Mouse (Mus musculus) heart, adult 18-20 months (tissue): ENCODE results near the gene Tmem41b. TPM values are rescaled to one million over a fixed set of nuclear protein-coding genes. Genes with fewer than 3 reads are reported as not detected.

Experiments
- DNase-seq, 2 experiments: peaks; one replicate each; pipeline ENCODE4 v3.0.0; 2021 to 2022; ENCODE audit warnings: mixed read lengths in 1 of 2
- total RNA-seq, 2 experiments: library from RNA; stranded (reverse); gene quantifications; 2 replicates each; pipeline ENCODE4 v1.2.3; 2021

Tmem41b gene
- total RNA-seq, 2 experiments from 2014 or later = 43.4 to 54.7 TPM

DNA sequence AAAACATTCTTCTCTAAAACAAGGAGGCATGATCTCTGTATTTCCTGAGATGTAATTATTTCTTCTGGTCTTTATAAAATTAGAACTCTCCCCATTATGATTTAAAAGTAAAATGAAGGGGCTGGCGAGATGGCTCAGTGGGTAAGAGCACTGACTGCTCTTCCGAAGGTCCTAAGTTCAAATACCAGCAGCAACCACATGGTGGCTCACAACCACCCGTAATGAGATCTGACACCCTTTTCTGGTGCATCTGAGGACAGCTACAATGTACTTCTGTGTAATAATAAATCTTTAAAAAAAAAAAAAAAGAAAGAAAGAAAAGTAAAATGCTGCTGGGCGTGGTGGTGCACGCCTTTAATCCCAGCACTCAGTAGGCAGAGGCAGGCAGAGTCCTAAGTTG lies 9.6 kb downstream of the Tmem41b start:
- DNase-seq = peak; percentile 25 to 51

DNA sequence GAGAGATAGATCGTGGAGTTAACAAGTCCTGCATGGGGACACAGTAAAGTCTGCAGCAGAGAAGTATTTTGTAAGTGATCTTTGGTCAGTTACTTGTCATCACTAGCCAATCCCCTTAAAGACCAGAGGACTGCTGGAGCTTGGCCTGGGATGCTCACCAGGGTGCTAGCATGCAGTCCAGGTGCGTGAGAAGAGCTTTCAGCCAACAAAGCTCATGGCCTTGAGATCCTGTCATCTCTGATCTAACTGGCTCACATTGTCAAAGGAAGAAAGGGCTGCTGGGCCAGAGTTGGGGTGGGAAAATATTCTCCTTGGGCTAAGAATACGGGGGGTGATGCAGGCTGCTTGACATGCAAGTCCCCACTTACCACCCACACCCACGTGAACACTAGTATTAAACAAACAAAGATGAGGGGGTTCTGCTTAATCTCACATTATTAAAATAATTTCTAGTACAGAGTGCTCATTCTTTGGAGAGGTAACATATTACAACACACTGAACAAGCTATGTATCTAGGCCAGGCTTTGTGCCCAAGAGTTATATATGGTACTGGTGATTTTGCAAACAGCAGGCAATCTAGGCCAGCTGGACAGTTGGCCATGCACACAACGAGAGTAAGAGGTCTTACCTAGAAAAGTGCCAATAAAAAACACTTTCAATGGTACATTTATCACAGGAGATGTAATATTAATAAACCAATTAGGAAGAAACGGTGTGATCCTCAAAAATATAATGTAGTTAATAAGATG lies 10.6 kb downstream of the Tmem41b start:
- DNase-seq = no peak

DNA sequence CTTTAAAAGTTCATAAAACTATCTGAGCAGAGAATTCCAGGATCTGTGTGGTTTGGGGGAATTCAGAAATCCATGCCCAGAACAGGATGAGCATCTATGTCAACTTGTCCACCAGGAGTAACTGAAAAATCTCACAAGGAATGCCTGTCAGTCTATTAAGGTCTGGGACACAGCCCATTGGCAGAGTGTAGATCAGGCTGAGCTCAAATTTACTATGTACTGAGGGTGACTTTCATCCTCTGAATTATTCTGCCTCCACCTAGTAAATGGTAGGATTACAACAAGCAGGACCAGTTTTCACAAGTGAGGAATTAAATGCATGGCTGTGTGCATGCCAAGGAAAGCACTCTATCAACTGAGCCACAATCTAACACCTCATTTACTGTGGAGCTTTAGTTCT lies 17.2 kb downstream of the Tmem41b start:
- DNase-seq = no peak

- DNase-seq = peak; percentile 19 to 45
Observed at GRCm38 (mm10) chr7:109968924-109969450, 17.7 kb downstream of the Tmem41b start.

DNA sequence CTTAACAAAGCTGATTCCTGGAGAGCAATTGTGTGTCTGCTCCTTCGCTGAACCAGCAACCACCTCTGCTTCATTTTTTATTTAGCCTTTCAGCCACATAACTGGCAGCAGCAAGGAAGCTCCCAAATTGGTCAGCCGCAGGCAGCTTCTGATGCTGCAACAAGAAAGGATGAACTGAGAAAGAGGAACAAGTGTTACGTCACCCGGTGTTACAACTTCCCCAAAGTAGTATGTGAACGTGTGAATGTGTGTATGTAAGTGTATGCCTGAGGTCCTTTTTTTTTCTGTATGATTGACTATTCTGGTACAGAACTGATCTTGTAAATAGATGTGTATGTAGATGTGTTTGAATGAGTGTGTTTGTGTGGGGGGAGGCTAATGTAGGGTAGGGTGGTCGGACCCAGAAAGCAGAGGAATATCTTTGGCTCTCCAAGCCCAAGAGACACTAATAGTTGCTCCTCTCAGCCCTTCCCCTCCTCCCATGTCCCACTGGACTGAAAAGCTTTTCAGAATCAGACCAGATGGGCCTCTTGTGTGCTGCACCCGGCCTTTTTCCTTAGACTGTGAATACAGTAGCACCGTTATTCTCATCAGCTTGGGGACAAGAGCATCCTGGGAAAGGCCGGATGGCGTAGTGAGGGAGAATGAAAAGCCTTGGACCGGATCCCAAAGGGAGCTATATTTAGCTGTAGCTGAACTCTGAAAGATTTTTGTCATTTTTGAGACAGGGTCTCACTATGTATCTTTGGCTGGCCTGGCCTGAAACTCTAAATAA lies 18.7 kb downstream of the Tmem41b start:
- DNase-seq = peak; percentile 44 to 69

- DNase-seq = no peak
Observed at GRCm38 (mm10) chr7:109965658-109966057, 21.1 kb downstream of the Tmem41b start.

DNA sequence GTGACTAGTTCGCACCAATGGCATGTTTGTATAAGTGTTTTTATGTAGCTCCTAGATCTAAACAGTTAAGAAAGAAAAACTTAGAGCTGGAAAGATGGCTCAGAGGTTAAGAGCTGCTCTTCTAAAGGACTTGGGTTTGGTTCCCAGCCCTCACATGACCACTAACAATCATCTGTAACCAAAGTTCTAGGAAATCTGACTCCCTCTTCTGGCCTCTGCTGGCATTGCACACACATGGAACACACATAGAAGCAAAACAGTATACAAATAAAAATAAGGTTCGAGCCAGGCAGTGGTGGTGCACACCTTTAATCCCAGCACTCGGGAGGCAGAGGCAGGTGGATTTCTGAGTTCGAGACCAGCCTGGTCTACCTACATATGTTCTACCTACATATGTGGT lies 23.0 kb downstream of the Tmem41b start:
- DNase-seq = no peak

DNA sequence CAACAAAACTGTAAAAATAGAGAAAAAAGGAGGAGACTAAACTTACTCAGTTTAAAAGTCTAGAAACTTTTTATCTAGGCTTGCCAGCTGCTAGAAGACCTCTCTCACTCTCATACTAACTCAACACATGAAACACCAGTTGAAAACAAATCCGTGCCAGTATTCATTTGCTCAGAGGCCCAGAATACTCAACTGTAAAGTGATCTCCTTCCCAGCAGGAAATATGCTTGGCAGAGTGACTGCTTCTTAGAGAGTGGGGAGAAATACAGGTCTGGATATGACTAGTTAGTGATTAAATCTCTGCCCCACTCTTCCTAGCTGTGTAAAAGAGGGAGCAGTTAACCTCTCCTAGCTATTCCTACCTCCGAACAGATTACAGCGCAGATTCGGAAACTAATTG lies 24.1 kb downstream of the Tmem41b start:
- no peak for DNase-seq

DNA sequence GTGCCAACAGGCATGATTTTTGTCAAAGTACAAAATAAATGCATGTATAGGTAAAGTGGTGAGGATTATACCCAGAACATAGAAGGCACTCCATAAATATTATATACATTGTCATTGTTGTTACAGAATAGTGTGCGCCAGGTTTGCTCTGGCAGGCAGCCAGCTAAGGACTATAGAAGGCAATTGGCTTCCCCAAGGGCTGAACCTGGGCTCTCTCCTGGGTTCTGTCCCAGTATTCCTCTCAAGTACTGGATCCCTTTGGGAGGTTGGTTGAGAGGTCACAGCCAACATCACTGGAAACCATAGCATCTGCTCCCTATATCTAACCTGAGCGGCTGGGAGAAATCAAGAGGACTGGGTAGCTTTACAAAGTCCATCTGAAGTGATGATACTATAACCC lies 25.2 kb downstream of the Tmem41b start:
- DNase-seq = no peak

- no peak for DNase-seq
Observed at GRCm38 (mm10) chr7:109960613-109961154, 26.0 kb downstream of the Tmem41b start.

DNA sequence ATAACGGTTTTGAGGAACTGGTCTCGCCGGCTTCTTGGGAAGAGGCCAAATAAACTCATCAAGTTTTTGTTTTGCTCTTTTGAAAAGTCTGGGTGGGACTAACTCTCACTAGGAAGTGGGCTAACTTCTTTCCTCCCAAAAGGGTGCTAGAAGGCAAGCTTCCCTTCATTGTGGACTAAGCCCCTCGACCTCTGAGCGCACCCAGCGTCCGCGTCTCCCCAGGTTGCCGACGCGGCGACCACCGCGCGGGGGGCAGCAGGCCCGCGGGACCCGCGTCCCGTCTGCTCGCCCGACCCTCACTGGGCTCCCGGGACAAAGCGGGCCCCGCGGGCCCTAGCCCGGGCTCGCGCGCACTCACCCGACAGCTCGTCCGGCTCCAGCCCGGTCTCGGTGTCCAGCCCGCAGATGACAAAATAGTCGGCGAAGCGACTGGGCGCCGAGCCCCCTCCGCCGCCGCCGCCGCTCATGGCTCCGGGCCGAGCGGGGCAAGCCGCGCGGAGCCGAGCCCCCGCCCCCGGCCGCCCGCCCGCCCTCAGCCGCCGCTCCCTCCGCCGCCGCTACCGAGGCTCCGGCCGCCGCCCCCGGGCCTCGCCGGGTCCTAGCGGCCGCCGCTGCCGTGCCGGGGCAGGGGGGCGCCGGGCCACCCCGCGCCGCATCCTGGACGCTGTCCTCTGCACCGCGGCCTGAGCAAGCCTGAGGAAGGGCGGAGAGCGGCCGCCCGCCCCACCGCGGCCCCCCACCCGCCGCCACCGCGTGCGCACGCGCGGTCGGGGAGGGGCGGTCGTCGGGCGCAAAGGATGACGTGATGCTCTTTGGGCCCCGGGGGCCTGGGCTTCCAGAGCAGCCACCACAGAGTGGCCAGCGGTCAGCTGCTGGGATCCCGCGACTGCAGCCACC lies 26.8 kb downstream of the Tmem41b start, which contains the start of gene Dennd5a:
Gene Dennd5a, minus strand, starts transcription at position 755 of the 897 bp plus-strand sequence.
- DNase-seq = peak; percentile 81 to 88

DNA sequence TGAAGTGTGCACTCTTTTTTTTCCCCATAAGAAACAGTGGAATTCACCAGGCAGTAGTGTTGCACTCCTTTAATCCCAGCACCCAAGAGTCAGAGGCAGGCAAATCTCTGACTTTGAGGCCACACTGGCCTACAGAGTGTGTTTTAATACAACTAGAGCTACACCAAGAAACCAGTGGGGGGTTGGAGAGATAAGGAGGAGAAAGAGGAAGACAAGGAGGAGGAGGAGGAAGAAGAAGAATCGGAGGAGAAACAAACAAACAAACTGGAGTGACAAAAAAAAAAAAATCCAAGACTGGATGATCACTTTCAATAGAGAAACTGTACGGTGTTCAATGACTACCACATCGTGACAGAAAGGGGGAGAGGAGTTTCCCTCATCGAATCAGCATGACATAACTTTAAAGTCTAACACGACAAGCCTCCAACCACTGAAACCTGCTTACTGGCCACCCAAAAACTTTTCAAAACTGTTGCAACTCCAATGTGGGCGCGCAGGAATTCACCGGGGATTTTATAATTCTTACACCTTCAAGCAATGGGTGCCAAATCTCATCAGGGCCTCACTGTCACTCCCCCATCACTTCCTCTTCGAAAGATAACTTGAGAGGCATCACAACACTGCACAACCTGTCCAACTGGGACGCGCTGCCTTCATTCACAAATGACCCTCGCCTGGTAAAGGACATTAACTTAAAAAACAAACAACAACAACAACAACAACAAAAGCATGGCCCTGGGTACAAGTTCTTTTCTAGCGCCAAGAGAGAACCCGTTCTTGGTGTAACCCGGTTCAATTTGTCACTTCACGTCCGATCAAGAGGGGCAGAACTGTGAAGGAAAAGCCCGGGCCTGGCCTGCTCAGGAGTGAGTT lies 27.6 kb downstream of the Tmem41b start:
- DNase-seq = peak in 1 of 2 experiments; percentile 19

DNA sequence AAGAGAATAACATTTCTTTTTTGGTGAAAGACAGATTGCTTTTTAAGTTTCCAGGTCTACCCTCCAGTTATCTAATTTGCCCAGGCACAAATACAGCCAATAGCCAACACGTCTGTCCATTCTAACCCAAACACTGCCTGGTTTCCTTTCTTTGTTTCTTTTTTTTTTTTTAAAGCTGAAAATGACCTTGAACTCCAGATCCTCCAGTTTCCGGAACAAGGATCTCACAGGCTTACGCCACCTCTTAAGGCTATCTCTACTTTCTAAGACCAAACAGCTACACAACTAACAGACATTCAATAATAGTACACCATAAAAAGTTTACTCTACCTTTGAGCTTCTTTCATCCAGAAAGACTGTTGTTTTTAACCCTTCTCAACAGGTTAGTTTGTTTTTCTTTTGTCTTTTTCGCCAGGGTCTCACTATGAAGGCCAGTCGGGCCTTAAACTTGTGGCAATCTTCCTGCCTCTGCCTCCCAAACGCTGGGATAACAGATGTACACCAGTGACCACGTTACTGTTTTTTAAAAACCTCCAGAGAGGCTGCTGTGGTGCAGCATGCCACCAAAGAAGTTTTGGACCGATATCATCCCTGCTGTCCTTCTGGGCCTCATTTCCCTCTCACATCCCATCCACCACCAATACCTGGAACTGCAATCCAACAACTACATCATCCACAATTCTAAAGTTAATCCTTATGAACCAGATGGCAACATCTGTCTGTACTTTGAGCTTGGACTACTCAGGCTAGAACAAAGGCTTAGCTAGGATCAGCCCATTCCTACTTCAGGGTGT lies 28.5 kb downstream of the Tmem41b start:
- DNase-seq = peak in 1 of 2 experiments; percentile 18

DNA sequence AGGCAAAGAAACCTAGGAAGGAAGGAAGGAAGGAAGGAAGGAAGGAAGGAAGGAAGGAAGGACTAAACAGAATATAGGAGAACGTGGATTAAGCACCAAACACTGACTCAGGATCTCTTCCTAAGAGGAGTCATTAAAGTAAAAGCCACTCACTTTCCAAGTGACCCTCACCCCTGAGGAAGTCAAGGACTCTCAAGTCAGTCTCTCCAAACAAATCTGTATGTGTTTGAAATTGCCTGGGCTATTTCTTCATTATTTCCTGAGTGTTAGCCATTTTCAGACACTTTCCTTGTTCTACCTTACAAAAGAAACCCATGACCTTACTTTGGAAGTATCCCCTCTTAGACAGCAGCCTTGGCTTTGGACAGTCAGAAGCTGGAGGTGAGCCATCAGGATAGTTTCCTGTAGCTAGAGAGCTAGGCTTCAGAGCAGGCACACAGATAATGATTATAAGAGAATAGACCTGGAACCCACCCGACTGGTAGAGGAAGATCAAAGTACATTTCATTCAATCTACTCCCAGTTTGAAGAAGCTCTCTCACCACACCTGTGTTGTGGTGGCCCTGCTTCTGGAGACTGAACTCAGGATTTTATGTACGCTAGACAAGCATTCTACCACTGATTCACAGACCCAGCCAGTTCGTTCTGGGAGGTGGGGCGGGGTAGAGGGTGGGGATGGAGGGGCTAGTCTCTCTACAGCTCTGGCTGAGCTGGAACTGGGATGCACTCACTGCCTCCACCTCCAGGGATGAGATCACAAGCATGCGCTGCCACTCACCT lies 31.9 kb downstream of the Tmem41b start:
- no peak for DNase-seq

DNA sequence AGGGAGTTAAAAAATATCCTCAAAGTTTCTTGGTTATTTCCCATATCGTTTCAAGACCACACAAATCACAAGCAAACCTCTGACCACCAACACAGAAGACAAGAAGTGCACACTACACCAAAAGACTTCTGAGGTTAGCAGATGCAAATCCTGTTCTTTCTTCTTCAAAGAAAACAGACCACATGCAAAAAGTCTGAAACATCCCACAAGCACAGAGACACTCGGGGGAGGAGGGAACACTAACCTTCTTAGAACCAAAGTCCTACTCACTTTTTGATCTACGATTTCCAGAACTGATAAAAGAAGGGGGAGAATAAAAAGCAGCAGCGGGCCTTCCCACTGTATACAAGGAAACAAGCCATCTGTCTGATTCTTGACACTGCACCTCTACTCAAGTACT lies 35.4 kb downstream of the Tmem41b start:
- no peak for DNase-seq

- no peak for DNase-seq
Observed at GRCm38 (mm10) chr7:109944421-109945034, 42.2 kb downstream of the Tmem41b start.

- DNase-seq = no peak
Observed at GRCm38 (mm10) chr7:109929628-109930027, 57.1 kb downstream of the Tmem41b start.

- no peak for DNase-seq
Observed at GRCm38 (mm10) chr7:109928365-109928764, 58.4 kb downstream of the Tmem41b start.

DNA sequence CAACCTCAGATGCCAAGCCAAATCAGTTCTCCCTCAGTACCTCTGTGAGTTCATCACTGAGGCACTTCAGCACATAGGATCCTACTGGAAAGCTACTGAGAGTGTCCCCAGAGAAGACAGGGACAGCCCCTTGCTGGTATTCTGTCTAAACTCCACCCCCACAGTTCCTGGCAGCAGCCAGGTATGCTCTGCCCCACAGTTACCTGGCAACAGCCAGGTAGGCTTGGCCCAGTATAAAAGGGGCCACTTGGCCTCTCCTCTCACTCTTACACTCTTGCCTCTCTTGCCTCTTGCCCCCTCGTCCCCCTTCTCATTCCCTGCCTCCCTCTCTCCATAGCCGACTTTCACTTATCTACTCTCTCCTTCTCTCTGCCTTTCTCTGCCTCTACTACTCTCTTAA lies 61.8 kb downstream of the Tmem41b start:
- no peak for DNase-seq
